Mouse (Mus musculus): ENCODE results near the gene Gm48552. TPM values are rescaled to one million over a fixed set of nuclear protein-coding genes. Genes with fewer than 3 reads are reported as not detected.

The Gm48552 gene
- total and polyA plus RNA-seq, 3 experiments = 0.89 to 1.2 TPM; not detected in 1

DNA sequence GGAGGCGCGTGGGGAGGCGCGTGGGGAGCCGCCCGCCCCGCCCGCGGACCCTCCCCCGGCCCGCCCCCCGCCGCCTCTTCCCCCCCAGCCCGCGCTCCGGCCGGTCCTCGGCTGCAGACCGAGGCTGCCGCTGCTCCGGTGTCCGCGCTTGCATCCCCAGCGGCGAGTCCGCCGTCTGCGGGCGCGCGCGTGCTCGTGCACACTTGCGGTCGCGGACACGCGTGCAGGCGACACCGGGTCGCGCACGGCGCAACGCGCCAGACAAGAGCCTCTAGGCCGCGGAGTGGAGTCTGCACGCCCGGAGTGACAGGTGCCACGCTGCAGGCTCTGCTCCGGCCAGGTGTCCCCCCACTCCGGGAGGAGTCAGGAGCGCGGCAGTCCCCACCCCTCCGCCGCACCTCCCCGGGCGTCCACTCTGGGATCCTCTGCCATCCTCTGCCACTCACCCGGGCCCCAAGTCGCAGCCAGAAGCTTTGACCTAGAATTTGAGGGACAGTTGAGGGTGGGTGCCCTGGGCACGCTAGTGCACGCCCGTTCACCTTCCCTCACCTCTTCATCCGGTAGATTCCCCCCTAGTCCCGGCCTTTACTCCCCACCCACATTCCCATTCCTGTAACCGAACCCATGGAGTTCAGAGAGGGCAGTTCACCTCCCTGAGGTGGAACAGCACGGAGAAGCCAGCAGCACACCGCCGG is 42.2 kb downstream of the Gm48552 start:
- TF ChIP-seq ZMIZ1 (IDR thresholded peaks at IDR 0.05; ENCODE audit: low read depth, low read length) (no peak), BHLHE40 (IDR thresholded peaks at IDR 0.05; ENCODE audit: borderline replicate concordance, low read depth, low read length) (no peak), POLR2AphosphoS2 (IDR thresholded peaks at IDR 0.05; ENCODE audit: low read length) (no peak), ETS1 (IDR thresholded peaks at IDR 0.05; ENCODE audit: low read depth, low read length) (no peak), JUND (IDR thresholded peaks at IDR 0.05; ENCODE audit: low read depth, low read length) (no peak), POLR2A (IDR thresholded peaks at IDR 0.05; ENCODE audit: control insufficient read depth in 1 of 2, insufficient read depth in 1 of 2, low read depth in 1 of 2, low read length in 2 of 2, poor library complexity in 1 of 2) (no peak), NELFE (IDR thresholded peaks at IDR 0.05; ENCODE audit: low read depth, low read length) (no peak), CHD2 (IDR thresholded peaks at IDR 0.05; ENCODE audit: low read length) (no peak), MEF2A (IDR thresholded peaks at IDR 0.05; ENCODE audit: extremely low read depth, insufficient replicate concordance, low read depth, low read length, poor library complexity, severe bottlenecking) (no peak), NRF1 (IDR thresholded peaks at IDR 0.05; ENCODE audit: insufficient read depth, low read depth, low read length, poor library complexity, severe bottlenecking) (no peak), SMC3 (IDR thresholded peaks at IDR 0.05; ENCODE audit: low read depth, low read length) (no peak), POLR2AphosphoS5 (IDR thresholded peaks at IDR 0.05; ENCODE audit: borderline replicate concordance, low read depth, low read length) (no peak), CHD1 (IDR thresholded peaks at IDR 0.05; ENCODE audit: low read depth, low read length) (no peak), CTCF (IDR thresholded peaks at IDR 0.05 in 2 of 3, conservative IDR thresholded peaks at IDR 0.05 in 1 of 3; ENCODE audit: control insufficient read depth in 1 of 3, insufficient read depth in 1 of 3, low read depth in 2 of 3, low read length in 3 of 3, poor library complexity in 1 of 3, severe bottlenecking in 1 of 3) (no peak), TAL1 (IDR thresholded peaks at IDR 0.05; ENCODE audit: low read length) (no peak)
- H3K4me3 ChIP-seq (ENCODE audit: control insufficient read depth in 1 of 2, insufficient read depth in 1 of 2, low read depth in 2 of 2, low read length in 2 of 2) = peak overlapping the region; percentile 63 to 75
- peaks cover 0 to 3% of the 10 kb centered on the region in 2 experiments; a peak in 1 of 4 replicates for H3K36me3 ChIP-seq (ENCODE audit: control insufficient read depth in 1 of 2, insufficient read depth in 2 of 2, low read length in 2 of 2)
- DNase-seq (ENCODE audit: low read depth, low spot score) = no peak
- peaks cover 0 to 28% of the 10 kb centered on the region in 2 experiments; a peak in 2 of 4 replicates for H3K4me1 ChIP-seq (ENCODE audit: control insufficient read depth in 1 of 2, insufficient read depth in 2 of 2, low read length in 2 of 2)
- H3K27me3 ChIP-seq (ENCODE audit: control insufficient read depth in 1 of 2, insufficient read depth in 2 of 2, low read length in 2 of 2) = no peaks in the 10 kb centered on the region
- H3K79me2 ChIP-seq (ENCODE audit: control insufficient read depth, insufficient read depth, low read length, poor library complexity) = peaks cover 3% of the 10 kb centered on the region
- no peaks in the 10 kb centered on the region for H3K9me3 ChIP-seq (replicated peaks; ENCODE audit: insufficient read depth, low read length)
- H3K9ac ChIP-seq (ENCODE audit: control insufficient read depth, low read depth, low read length, poor library complexity, severe bottlenecking) = peak overlapping the region; percentile 75
- peak overlapping the region; percentile 8; the same call in 1 of the 2 replicates for H3K27ac ChIP-seq (ENCODE audit: control insufficient read depth, low read depth, low read length)

DNA sequence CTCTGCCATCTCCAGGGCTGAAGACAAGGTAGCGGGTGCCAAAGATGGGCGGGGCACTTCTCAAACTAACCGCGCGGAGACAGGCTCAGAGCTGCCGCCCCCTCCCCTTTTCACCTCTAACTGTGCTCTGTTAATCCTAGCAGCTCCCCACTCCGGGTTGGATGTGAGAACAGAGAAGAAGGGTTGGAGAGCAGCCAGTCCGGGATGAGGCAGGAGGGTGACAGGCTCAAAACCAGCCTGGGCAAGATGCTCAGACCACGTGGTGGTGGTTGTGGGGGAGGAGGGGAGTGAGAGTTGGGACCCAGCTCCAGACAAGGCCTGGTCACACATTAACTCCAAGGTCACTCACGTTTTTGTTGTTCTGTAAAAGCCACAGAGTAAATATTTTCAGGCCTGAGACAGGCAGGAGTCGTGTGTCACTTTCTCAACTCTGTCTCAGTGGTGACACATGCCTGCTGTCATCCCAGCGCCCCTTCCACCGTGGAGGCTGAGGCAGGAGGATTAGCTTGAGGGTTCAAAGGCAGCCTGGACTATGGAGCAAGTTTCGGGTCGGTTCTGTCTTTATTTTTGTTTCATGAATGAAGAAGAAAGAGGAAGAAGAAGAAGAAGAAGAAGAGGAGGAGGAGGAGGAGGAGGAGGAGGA is 42.8 kb downstream of the Gm48552 start:
- peaks cover 0 to 28% of the 10 kb centered on the region in 2 experiments; a peak in 2 of 4 replicates for H3K4me1 ChIP-seq (ENCODE audit: control insufficient read depth in 1 of 2, insufficient read depth in 2 of 2, low read length in 2 of 2)
- TF ChIP-seq TAL1 (IDR thresholded peaks at IDR 0.05; ENCODE audit: low read length) (no peak), MAX (IDR thresholded peaks at IDR 0.05; ENCODE audit: low read length) (peak; percentile 92), CHD2 (IDR thresholded peaks at IDR 0.05; ENCODE audit: low read length) (no peak), TBP (IDR thresholded peaks at IDR 0.05; ENCODE audit: low read depth, low read length) (no peak), POLR2AphosphoS2 (IDR thresholded peaks at IDR 0.05; ENCODE audit: low read length) (no peak), KAT2A (conservative IDR thresholded peaks at IDR 0.05; ENCODE audit: low read depth, low read length) (no peak), ZC3H11A (IDR thresholded peaks at IDR 0.05; ENCODE audit: low read depth, low read length) (no peak), ELF1 (IDR thresholded peaks at IDR 0.05; ENCODE audit: low read depth, low read length) (no peak), MXI1 (IDR thresholded peaks at IDR 0.05; ENCODE audit: low read depth, low read length) (peak; percentile 96), E2F4 (IDR thresholded peaks at IDR 0.05; ENCODE audit: borderline replicate concordance, low read depth, low read length) (no peak), BHLHE40 (IDR thresholded peaks at IDR 0.05; ENCODE audit: borderline replicate concordance, low read depth, low read length) (no peak), MEF2A (IDR thresholded peaks at IDR 0.05; ENCODE audit: extremely low read depth, insufficient replicate concordance, low read depth, low read length, poor library complexity, severe bottlenecking) (no peak), MAZ (IDR thresholded peaks at IDR 0.05; ENCODE audit: low read depth, low read length) (no peak), GABPA (IDR thresholded peaks at IDR 0.05; ENCODE audit: low read depth, low read length) (no peak), POLR2A (IDR thresholded peaks at IDR 0.05; ENCODE audit: control insufficient read depth in 1 of 2, insufficient read depth in 1 of 2, low read depth in 1 of 2, low read length in 2 of 2, poor library complexity in 1 of 2) (no peak), SIN3A (IDR thresholded peaks at IDR 0.05; ENCODE audit: low read length) (peak; percentile 37; the same call in 1 of the 2 replicates), MYC (IDR thresholded peaks at IDR 0.05; ENCODE audit: low read depth, low read length) (peak; percentile 89), CTCF (IDR thresholded peaks at IDR 0.05 in 2 of 3, conservative IDR thresholded peaks at IDR 0.05 in 1 of 3; ENCODE audit: control insufficient read depth in 1 of 3, insufficient read depth in 1 of 3, low read depth in 2 of 3, low read length in 3 of 3, poor library complexity in 1 of 3, severe bottlenecking in 1 of 3) (no peak), USF1 (IDR thresholded peaks at IDR 0.05; ENCODE audit: low read depth, low read length) (peak; percentile 85)
- H3K27me3 ChIP-seq (ENCODE audit: control insufficient read depth in 1 of 2, insufficient read depth in 2 of 2, low read length in 2 of 2) = no peaks in the 10 kb centered on the region
- H3K36me3 ChIP-seq (ENCODE audit: control insufficient read depth in 1 of 2, insufficient read depth in 2 of 2, low read length in 2 of 2) = peaks cover 0 to 3% of the 10 kb centered on the region in 2 experiments; a peak in 1 of 4 replicates
- H3K27ac ChIP-seq (ENCODE audit: control insufficient read depth, low read depth, low read length) = peak overlapping the region; percentile 42
- no peaks in the 10 kb centered on the region for H3K9me3 ChIP-seq (replicated peaks; ENCODE audit: insufficient read depth, low read length)
- H3K9ac ChIP-seq (ENCODE audit: control insufficient read depth, low read depth, low read length, poor library complexity, severe bottlenecking) = peak overlapping the region; percentile 47
- H3K4me3 ChIP-seq (ENCODE audit: control insufficient read depth in 1 of 2, insufficient read depth in 1 of 2, low read depth in 2 of 2, low read length in 2 of 2) = peak overlapping the region; percentile 47 to 71
- no peaks in the 10 kb centered on the region; the same call in none of the 2 replicates for H3K79me2 ChIP-seq (ENCODE audit: control insufficient read depth, insufficient read depth, low read length, poor library complexity)
- DNase-seq (ENCODE audit: low read depth, low spot score) = peak; percentile 80
